Mouse (Mus musculus) limb, embryonic 14.5 days (tissue): ENCODE data around the gene Fbn1. TPM values are rescaled to one million over a fixed set of nuclear protein-coding genes. Genes with fewer than 3 reads are reported as not detected.

ENCODE experiments used
- ATAC-seq: fragments of 200-750 bp; cut with Nextera tagmentation; 2 replicates; pipeline ENCODE4 v1.8.0; 2017; ENCODE audit warnings: low read depth, moderate number of reproducible peaks, moderate TSS enrichment; ENCODE audit not compliant: low FRiP score
- DNase-seq: peaks from one replicate; pipeline ENCODE4 v3.0.0-alpha.2; 2015; ENCODE audit warnings: low spot score
- H3K27ac ChIP-seq: fragments of 300-500 bp; sonication (generic); replicated peaks from 2 replicates; pipeline ENCODE4 v1.5.1; 2014; ENCODE audit warnings: low read depth, mild to moderate bottlenecking, low read length, moderate library complexity, mixed read lengths
- H3K27me3 ChIP-seq: fragments of 300-500 bp; sonication (generic); 2 replicates; pipeline ENCODE4 v1.6.1; 2014; ENCODE audit warnings: low read length, mixed read lengths; ENCODE audit not compliant: control insufficient read depth, insufficient read depth
- H3K36me3 ChIP-seq: fragments of 300-500 bp; sonication (generic); 2 replicates; pipeline ENCODE4 v1.6.1; 2014; ENCODE audit warnings: mild to moderate bottlenecking, low read length, moderate library complexity, mixed read lengths; ENCODE audit not compliant: control insufficient read depth, insufficient read depth
- H3K4me1 ChIP-seq: fragments of 300-500 bp; sonication (generic); 2 replicates; pipeline ENCODE4 v1.6.1; 2014; ENCODE audit warnings: antibody characterized with exemption, low read length, mixed read lengths; ENCODE audit not compliant: control insufficient read depth, insufficient read depth
- H3K4me2 ChIP-seq: fragments of 300-500 bp; sonication (generic); replicated peaks from 2 replicates; pipeline ENCODE4 v1.6.1; 2014; ENCODE audit warnings: low read depth, mild to moderate bottlenecking, low read length, moderate library complexity; ENCODE audit not compliant: severe bottlenecking
- H3K4me3 ChIP-seq: fragments of 300-500 bp; sonication (generic); replicated peaks from 2 replicates; pipeline ENCODE4 v1.5.1; 2014; ENCODE audit warnings: low read length
- H3K9ac ChIP-seq: fragments of 300-500 bp; sonication (generic); 2 replicates; pipeline ENCODE4 v1.6.1; 2014; ENCODE audit warnings: mild to moderate bottlenecking, low read depth, low read length, moderate library complexity; ENCODE audit not compliant: severe bottlenecking
- H3K9me3 ChIP-seq: fragments of 300-500 bp; sonication (generic); 2 replicates; pipeline ENCODE4 v1.6.1; 2016; ENCODE audit warnings: low read length; ENCODE audit not compliant: control insufficient read depth
- POLR2A ChIP-seq: fragments of 200-500 bp; IDR thresholded peaks from 2 replicates; pipeline ENCODE4 v1.8.0; 2012; ENCODE audit warnings: inconsistent platforms, mild to moderate bottlenecking, moderate library complexity, borderline replicate concordance; ENCODE audit not compliant: insufficient read depth, insufficient read length; ENCODE audit errors: extremely low read depth
- WGBS: fragments of 180-500 bp; shearing (Covaris S2); extraction: QIAGEN DNeasy Blood & Tissue Kit; methylation state at CpG from one replicate; pipeline ENCODE4 v1.1.7; 2014; 5-methylcytosine and 5-hydroxymethylcytosine counted together
- polyA plus RNA-seq, 2 experiments: library from polyadenylated mRNA; depleted of rRNA in 1 of 2; stranded (reverse) in 1 of 2; unstranded in 1 of 2; fragments of >200 nt; fragmentation: Nextera tagmentation in 1 of 2; extraction: Ambion mirVana in 1 of 2; gene quantifications; 2 replicates each; pipeline versions ENCODE4 v1.2.1 to v1.2.3; 2012 to 2014

Gene Fbn1
- polyA plus RNA-seq, 2 experiments, result 31.4 to 49.4 TPM

GRCm38 (mm10) chr2:125324455-125324854 lies 183.3 kb downstream of the Fbn1 start:
- Histone ChIP-seq H3K27me3 (no peaks in the 10 kb centered on the region), H3K9me3 (no peaks in the 10 kb centered on the region), H3K27ac (no peak overlapping the region), H3K36me3 (peaks cover 54% of the 10 kb centered on the region), H3K4me2 (no peak overlapping the region), H3K9ac (no peak overlapping the region), H3K4me1 (no peaks in the 10 kb centered on the region), H3K4me3 (no peak overlapping the region)
- no peak for DNase-seq
- ATAC-seq, result no peak
- 49% methylated on average over 5 of the region's 5 CpGs for WGBS
- no peak for TF ChIP-seq POLR2A

DNA sequence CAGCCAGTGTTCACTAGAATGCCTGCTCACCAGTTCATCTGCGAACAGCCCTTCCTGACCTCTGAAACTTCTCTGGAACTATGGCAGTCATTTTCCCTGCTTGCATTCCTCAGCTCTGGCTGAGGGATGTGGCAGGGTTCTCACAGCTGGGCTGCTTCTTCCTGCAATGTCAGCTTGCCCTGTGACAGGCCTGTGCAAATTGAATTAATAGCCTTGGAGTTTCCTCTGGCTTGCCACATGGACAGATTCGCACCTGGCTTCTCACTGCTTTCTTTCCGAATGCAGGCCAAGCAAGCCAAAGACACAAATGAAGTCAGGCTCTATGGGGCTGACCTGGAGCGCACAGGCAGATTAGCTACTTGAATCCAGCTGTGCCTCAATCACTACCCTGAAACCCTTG lies 184.4 kb downstream of the Fbn1 start:
- H3K27ac ChIP-seq, result no peak overlapping the region
- WGBS, result 55% methylated on average over 4 of the region's 4 CpGs

GRCm38 (mm10) chr2:125322581-125322980 lies 185.2 kb downstream of the Fbn1 start:
- H3K36me3 ChIP-seq, result peaks cover 60% of the 10 kb centered on the region

More for the DNA sequence above, 184.4 kb downstream of the Fbn1 start:
- Histone ChIP-seq H3K27me3 (no peaks in the 10 kb centered on the region), H3K4me2 (no peak overlapping the region), H3K4me3 (no peak overlapping the region), H3K9me3 (no peaks in the 10 kb centered on the region), H3K36me3 (peaks cover 59% of the 10 kb centered on the region), H3K4me1 (no peaks in the 10 kb centered on the region), H3K9ac (0 out of 2 replicates have a peak overlapping the region, but pooled peaks have one; percentile 25)
- no peak for TF ChIP-seq POLR2A
- ATAC-seq (no peak), DNase-seq (no peak)

GRCm38 (mm10) chr2:125321071-125321470 lies 186.7 kb downstream of the Fbn1 start:
- Histone ChIP-seq H3K27me3 (no peaks in the 10 kb centered on the region), H3K4me3 (no peak overlapping the region), H3K9ac (no peak overlapping the region), H3K27ac (no peak overlapping the region), H3K4me1 (no peaks in the 10 kb centered on the region), H3K9me3 (no peaks in the 10 kb centered on the region), H3K4me2 (no peak overlapping the region), H3K36me3 (peaks cover 70% of the 10 kb centered on the region)
- no peak for TF ChIP-seq POLR2A
- WGBS, result 80% methylated on average over 6 of the region's 6 CpGs
- DNase-seq (no peak), ATAC-seq (no peak)

More at GRCm38 (mm10) chr2:125322581-125322980, 185.2 kb downstream of the Fbn1 start:
- Histone ChIP-seq H3K4me1 (no peaks in the 10 kb centered on the region), H3K27ac (no peak overlapping the region), H3K4me2 (no peak overlapping the region), H3K4me3 (no peak overlapping the region), H3K9me3 (no peaks in the 10 kb centered on the region), H3K9ac (no peak overlapping the region), H3K27me3 (no peaks in the 10 kb centered on the region)
- no peak for TF ChIP-seq POLR2A
- ATAC-seq, result no peak
- WGBS, result 62% methylated on average over 2 of the region's 2 CpGs
- DNase-seq, result no peak

- H3K4me3 ChIP-seq, result no peak overlapping the region
- peaks cover 75% of the 10 kb centered on the region for H3K36me3 ChIP-seq
- no peak for TF ChIP-seq POLR2A
- H3K27me3 ChIP-seq, result no peaks in the 10 kb centered on the region
- no peaks in the 10 kb centered on the region for H3K4me1 ChIP-seq
- H3K9ac ChIP-seq, result no peak overlapping the region
- WGBS, result 85% methylated on average over 8 of the region's 8 CpGs
- H3K27ac ChIP-seq, result no peak overlapping the region
- no peak for DNase-seq
- no peak overlapping the region for H3K4me2 ChIP-seq
- no peaks in the 10 kb centered on the region for H3K9me3 ChIP-seq
- ATAC-seq, result no peak
These were observed 188.1 kb downstream of the Fbn1 start for GRCm38 (mm10) chr2:125319651-125320050.

- no peaks in the 10 kb centered on the region for H3K9me3 ChIP-seq
- H3K36me3 ChIP-seq, result peaks cover 71% of the 10 kb centered on the region
- ATAC-seq (no peak), DNase-seq (no peak)
- H3K27ac ChIP-seq, result no peak overlapping the region
- no peak overlapping the region for H3K9ac ChIP-seq
- no peaks in the 10 kb centered on the region for H3K4me1 ChIP-seq
- no peaks in the 10 kb centered on the region for H3K27me3 ChIP-seq
- H3K4me2 ChIP-seq, result no peak overlapping the region
- H3K4me3 ChIP-seq, result no peak overlapping the region
- 82% methylated on average over 5 of the region's 5 CpGs for WGBS
- TF ChIP-seq POLR2A, result no peak
These were observed 189.3 kb downstream of the Fbn1 start for GRCm38 (mm10) chr2:125318371-125319061.
